Mouse (Mus musculus) intestine, embryonic 14.5 days (tissue): ENCODE data around the gene Cpt1c. TPM values are rescaled to one million over a fixed set of nuclear protein-coding genes. Genes with fewer than 3 reads are reported as not detected.
"Not testable (repeated sequence)": the region's sequence is repeated elsewhere in the genome, so short reads cannot be mapped to it uniquely, and the experiment has no call there.

Source experiments
- ATAC-seq: fragments of 200-750 bp; cut with Nextera tagmentation; replicated peaks from 2 replicates; pipeline ENCODE4 v1.8.0; 2017; ENCODE audit warnings: low read depth, moderate number of reproducible peaks, moderate TSS enrichment, moderate library complexity; ENCODE audit not compliant: low FRiP score, low TSS enrichment
- DNase-seq: peaks from one replicate; pipeline ENCODE4 v3.0.0-alpha.2; 2018; ENCODE audit warnings: low spot score
- H3K27ac ChIP-seq: fragments of 300-500 bp; sonication (generic); 2 replicates; pipeline ENCODE4 v1.5.1; 2014; ENCODE audit warnings: low read depth, mild to moderate bottlenecking, control low read depth
- H3K27me3 ChIP-seq: fragments of 300-500 bp; sonication (generic); replicated peaks from 2 replicates; pipeline ENCODE4 v1.6.1; 2014; ENCODE audit warnings: low read length, control low read depth; ENCODE audit not compliant: control insufficient read depth, insufficient read depth
- H3K36me3 ChIP-seq: fragments of 300-500 bp; sonication (generic); 2 replicates; pipeline ENCODE4 v1.6.1; 2014; ENCODE audit warnings: low read length, control low read depth; ENCODE audit not compliant: control insufficient read depth, insufficient read depth
- H3K4me1 ChIP-seq: fragments of 300-500 bp; sonication (generic); replicated peaks from 2 replicates; pipeline ENCODE4 v1.6.1; 2014; ENCODE audit warnings: low read length, control low read depth, mixed read lengths; ENCODE audit not compliant: control insufficient read depth, insufficient read depth
- H3K4me2 ChIP-seq: fragments of 300-500 bp; sonication (generic); 2 replicates; pipeline ENCODE4 v1.6.1; 2014; ENCODE audit warnings: low read length
- H3K4me3 ChIP-seq: fragments of 300-500 bp; sonication (generic); 2 replicates; pipeline ENCODE4 v1.5.1; 2014; ENCODE audit warnings: low read depth, low read length, control low read depth, mixed read lengths
- H3K9ac ChIP-seq: fragments of 300-500 bp; sonication (generic); 2 replicates; pipeline ENCODE4 v1.6.1; 2014; ENCODE audit warnings: mild to moderate bottlenecking, low read length
- H3K9me3 ChIP-seq: fragments of 300-500 bp; sonication (generic); 2 replicates; pipeline ENCODE4 v1.6.1; 2016; ENCODE audit warnings: low read length, control low read depth; ENCODE audit not compliant: control insufficient read depth
- WGBS: fragments of 180-500 bp; shearing (Covaris S2); extraction: QIAGEN DNeasy Blood & Tissue Kit; methylation state at CpG from one replicate; pipeline ENCODE4 v1.1.7; 2014; 5-methylcytosine and 5-hydroxymethylcytosine counted together
- polyA plus RNA-seq: library from polyadenylated mRNA; unstranded; fragments of >200 nt; fragmentation: Nextera tagmentation; extraction: Ambion mirVana; gene quantifications from 2 replicates; pipeline ENCODE4 v1.2.1, GENCODE M21; 2014

Cpt1c gene
- polyA plus RNA-seq: 21.9 and 24.7 TPM in 2 replicates

DNA sequence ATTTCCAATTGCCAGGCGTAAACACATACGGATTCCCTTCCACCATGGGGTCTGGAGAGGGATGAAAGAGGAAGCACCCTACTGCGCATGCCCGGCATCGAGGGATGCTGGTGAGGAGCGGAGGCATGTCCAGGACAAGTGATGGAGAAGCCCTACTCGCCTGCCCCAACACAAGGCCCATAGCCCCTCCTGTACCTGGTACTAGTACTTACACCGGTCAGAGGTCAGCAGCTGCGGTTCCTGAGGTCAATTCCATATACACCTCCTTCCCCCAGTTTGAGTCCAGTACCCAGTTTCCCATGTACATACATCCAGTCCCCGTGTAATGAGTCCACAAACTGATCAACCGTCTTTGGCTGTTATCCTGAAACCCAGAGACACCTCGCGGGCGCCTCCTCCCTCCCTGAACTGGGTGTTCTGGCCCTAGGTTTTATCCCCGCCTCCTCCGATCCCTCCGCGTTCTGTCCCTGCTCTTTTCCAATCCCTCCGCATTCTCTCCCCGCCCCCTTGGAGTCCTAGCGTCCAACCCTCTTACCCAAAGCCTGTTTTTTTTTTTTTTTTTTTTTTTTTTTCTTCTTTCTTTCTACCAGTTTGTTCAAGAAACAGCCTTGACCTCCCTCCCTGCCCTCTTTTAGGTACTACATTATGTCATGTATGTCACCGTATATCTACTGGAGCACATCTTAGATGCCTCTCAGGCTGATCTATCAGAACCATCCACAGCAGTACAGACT is at the start of gene Cpt1c:
Gene Cpt1c (minus strand): TSS at position 469 of the 734 bp plus-strand sequence.
- 3% methylated on average over 22 of the region's 22 CpGs for WGBS
- Histone ChIP-seq H3K27me3 (no peaks in the 10 kb centered on the region), H3K4me2 (peak within 1 kb of the TSS; percentile 55), H3K4me3 (peak within 1 kb of the TSS; percentile 41), H3K27ac (peak within 1 kb of the TSS; percentile 69), H3K36me3 (peaks cover 36% of the 10 kb centered on the region), H3K4me1 (peaks cover 20% of the 10 kb centered on the region), H3K9me3 (no peaks in the 10 kb centered on the region), H3K9ac (peak within 1 kb of the TSS; percentile 49)
- peak; percentile 88 for DNase-seq
- ATAC-seq: peak; percentile 38

DNA sequence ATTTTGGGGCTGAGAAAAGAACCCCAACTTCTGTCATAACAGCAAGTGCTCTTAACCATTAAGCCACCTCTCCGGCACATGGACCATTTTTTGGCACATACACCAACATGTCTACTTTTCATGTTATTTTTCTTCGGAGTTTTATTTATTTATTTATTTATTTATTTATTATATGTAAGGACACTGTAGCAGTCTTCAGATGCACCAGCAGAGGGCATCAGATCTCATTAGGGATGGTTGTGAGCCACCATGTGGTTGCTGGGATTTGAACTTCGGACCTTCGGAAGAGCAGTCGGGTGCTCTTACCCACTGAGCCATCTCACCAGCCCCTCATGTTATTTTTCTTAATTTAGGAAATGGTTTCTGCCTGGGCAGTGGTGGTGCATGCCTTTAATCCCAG is 49.1 kb upstream of the Cpt1c start:
- not testable (repeated sequence) for ATAC-seq, H3K27ac ChIP-seq, DNase-seq, H3K9ac ChIP-seq, H3K9me3 ChIP-seq, H3K4me1 ChIP-seq, H3K27me3 ChIP-seq, H3K4me2 ChIP-seq, H3K4me3 ChIP-seq
- peaks cover 21% of the 10 kb centered on the region for H3K36me3 ChIP-seq
- WGBS: 76% methylated on average over 5 of the region's 5 CpGs

- H3K4me2 ChIP-seq: no peak overlapping the region
- 74% methylated on average over 9 of the region's 9 CpGs for WGBS
- no peak overlapping the region for H3K9ac ChIP-seq
- H3K4me3 ChIP-seq: no peak overlapping the region
- no peaks in the 10 kb centered on the region for H3K9me3 ChIP-seq
- peaks cover 12% of the 10 kb centered on the region for H3K4me1 ChIP-seq
- no peaks in the 10 kb centered on the region for H3K36me3 ChIP-seq
- DNase-seq (no peak), ATAC-seq (no peak)
- no peaks in the 10 kb centered on the region for H3K27me3 ChIP-seq
- H3K27ac ChIP-seq: no peak overlapping the region
These were observed 45.6 kb upstream of the Cpt1c start for GRCm38 (mm10) chr7:45020225-45020624.

GRCm38 (mm10) chr7:45019031-45019571 is 44.5 kb upstream of the Cpt1c start:
- Histone ChIP-seq H3K9ac (no peak overlapping the region), H3K9me3 (no peaks in the 10 kb centered on the region), H3K36me3 (0 out of 2 replicates have a peak, but pooled peaks cover under 1% of the 10 kb centered on the region), H3K4me3 (peak overlapping the region; percentile 99; the same call in 1 of the 2 replicates), H3K27me3 (no peaks in the 10 kb centered on the region), H3K4me2 (peak overlapping the region; percentile 50), H3K4me1 (peaks cover 18% of the 10 kb centered on the region), H3K27ac (peak overlapping the region; percentile 65; the same call in 1 of the 2 replicates)
- ATAC-seq (no peak), DNase-seq (no peak)
- WGBS: 33% methylated on average over 8 of the region's 8 CpGs

- Histone ChIP-seq H3K9me3 (no peaks in the 10 kb centered on the region), H3K4me2 (peak within 1 kb of the TSS; percentile 50), H3K4me1 (peaks cover 18% of the 10 kb centered on the region), H3K4me3 (peak within 1 kb of the TSS; percentile 99), H3K9ac (peak within 1 kb of the TSS; percentile 39), H3K36me3 (peaks cover 17% of the 10 kb centered on the region), H3K27me3 (no peaks in the 10 kb centered on the region), H3K27ac (peak within 1 kb of the TSS; percentile 95)
- DNase-seq: peak; percentile 95
- under 1% methylated on average over 36 of the region's 36 CpGs for WGBS
- peak; percentile 89 for ATAC-seq
These were observed 42.8 kb upstream of the Cpt1c start, which contains the start of gene Rras for GRCm38 (mm10) chr7:45017242-45018061. Gene Rras, plus strand, starts transcription at chr7:45017961.

GRCm38 (mm10) chr7:45016761-45017160 is 42.1 kb upstream of the Cpt1c start:
- H3K9me3 ChIP-seq: no peaks in the 10 kb centered on the region
- ATAC-seq (no peak), DNase-seq (no peak)
- peak overlapping the region; percentile 50 for H3K4me2 ChIP-seq
- WGBS: 1% methylated on average over 4 of the region's 4 CpGs
- H3K27me3 ChIP-seq: no peaks in the 10 kb centered on the region
- peaks cover 24% of the 10 kb centered on the region for H3K36me3 ChIP-seq
- H3K4me3 ChIP-seq: peak overlapping the region; percentile 99
- peak overlapping the region; percentile 39 for H3K9ac ChIP-seq
- peaks cover 18% of the 10 kb centered on the region for H3K4me1 ChIP-seq
- H3K27ac ChIP-seq: peak overlapping the region; percentile 95

GRCm38 (mm10) chr7:45015957-45016612 is 41.4 kb upstream of the Cpt1c start, which contains the start of gene Scaf1:
Gene Scaf1, minus strand, starts transcription at chr7:45016363.
- Histone ChIP-seq H3K9ac (peak within 1 kb of the TSS; percentile 96), H3K27me3 (no peaks in the 10 kb centered on the region), H3K9me3 (no peaks in the 10 kb centered on the region), H3K4me3 (peak within 1 kb of the TSS; percentile 99), H3K27ac (peak within 1 kb of the TSS; percentile 95), H3K36me3 (peaks cover 30% of the 10 kb centered on the region), H3K4me2 (peak within 1 kb of the TSS; percentile 64), H3K4me1 (peaks cover 18% of the 10 kb centered on the region)
- ATAC-seq: peak; percentile 81
- peak; percentile 98 for DNase-seq
- WGBS: under 1% methylated on average over 69 of the region's 69 CpGs
